Mouse (Mus musculus) thymus, postnatal 14 days (tissue): ENCODE measurements at regions not wholly inside any gene's neighbourhood (a gene's known extent, or its start where the extent isn't known, plus 50 kb on each side); places are given as distances from the start of the nearest gene placed in this dataset.
A peak's percentile ranks its signal among the peaks of the same experiment; 100 is the strongest.

ENCODE experiments used
- DNase-seq: peaks from one replicate; pipeline ENCODE4 v3.0.0; 2021

DNA sequence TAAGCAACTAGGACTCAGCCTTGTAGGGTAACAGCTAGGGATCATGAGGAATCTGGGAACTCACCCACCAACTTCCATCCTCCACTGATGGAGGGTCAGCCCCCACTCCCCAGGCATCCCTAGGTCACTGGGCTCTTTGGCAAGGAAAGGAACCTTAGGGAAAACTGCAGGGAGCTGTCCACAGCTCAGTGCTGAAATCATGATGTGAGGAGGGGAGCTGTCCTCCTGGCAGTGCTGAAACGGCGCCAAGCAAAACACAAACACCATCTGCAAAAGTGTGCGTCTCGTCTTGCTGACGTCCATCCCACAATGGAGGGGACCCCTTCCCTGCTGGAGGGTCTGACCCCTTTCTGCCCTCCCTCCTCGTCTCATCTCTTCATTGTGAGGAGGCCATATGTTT is 68.6 kb upstream of the Rph3a start:
- peak; percentile 35 for DNase-seq

DNA sequence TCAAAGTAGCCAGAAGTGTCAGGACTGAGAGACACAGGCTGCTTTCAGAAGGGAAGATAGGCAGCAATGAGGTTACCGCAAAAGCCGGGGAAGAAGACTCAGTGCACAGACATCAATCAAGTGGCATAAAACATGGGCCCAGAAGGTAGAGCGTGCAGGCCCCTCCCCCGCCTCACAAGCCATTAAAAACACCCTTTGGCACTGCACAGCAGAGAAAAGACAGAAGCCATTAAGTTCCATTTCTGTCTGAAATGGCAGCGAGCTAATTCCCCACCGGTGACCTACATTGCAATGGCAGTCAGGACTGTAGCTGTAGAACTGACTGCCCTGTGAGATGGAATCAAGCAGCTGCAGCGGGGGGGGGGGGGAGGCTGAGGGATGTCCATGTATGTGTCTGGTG is 66.8 kb upstream of the Rph3a start:
- DNase-seq, result no peak

DNA sequence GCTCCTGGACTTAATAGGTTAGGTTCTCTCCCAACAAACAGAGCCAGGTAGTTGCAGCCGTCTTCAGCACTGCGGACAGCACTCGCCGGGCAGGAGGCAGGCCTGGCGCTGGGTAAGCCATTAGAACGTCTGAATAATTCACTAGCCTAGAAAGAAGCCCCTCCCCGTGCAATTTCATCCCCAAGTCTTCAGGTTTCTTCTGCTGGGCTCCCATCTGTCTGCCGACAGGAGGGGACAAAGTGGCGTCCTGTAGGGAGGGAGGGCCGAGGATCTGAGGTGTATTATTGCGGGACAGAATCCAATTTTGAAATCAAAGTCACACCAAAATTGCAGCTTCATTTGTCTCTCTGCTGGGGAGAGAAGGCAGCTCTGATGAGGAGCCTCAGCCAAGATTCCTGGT is 58.9 kb upstream of the Rph3a start:
- no peak for DNase-seq

DNA sequence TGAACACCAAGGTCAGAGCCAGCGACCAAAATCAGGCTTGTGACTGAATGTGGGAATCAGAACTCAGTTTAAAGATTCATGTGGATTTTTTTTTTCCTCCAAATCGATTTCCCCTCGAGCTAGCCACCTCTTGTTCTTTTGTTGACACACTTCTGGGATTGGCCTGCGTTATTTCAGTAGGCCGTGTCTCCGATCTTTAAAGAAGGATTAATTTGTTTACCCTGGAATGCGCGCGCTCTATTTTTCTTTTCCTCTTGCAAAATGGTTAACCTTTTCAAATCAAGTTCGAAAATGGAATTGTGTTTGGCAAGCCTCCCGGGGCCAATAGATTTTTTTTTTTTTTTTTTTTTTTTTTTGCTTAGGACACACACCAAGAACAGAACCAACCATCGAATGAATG is 54.8 kb upstream of the Rph3a start:
- DNase-seq, result no peak

DNA sequence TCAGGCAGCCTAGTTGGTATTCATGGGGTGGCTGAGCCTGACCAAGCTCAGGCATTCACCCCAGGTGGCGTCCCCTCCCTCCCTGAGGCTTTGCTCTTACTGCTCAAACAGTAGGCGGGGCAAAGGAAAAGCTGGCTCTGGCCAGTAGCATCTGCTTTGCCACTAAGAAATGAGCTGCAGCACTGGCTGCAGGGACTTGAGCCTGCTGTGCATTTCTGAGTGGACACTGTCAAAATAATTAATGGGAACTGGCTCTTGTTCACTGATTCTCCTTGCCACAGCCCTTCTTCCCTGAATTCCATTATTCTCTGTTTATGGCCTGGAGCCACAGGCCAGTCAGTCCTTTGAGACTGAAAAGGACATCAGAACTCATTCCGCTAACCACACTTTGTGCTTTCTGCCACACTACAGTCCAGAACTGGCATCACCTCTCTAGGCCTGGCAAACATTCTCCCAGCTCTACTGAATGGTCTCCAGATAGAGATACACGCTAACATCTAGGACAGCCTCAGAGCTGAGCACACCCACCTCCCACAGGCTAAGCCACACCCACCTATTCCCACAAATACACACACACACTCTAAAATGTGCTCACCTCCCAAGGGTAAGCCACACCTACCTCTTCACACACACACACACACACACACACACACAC is 53.2 kb upstream of the Rph3a start:
- no peak for DNase-seq

DNA sequence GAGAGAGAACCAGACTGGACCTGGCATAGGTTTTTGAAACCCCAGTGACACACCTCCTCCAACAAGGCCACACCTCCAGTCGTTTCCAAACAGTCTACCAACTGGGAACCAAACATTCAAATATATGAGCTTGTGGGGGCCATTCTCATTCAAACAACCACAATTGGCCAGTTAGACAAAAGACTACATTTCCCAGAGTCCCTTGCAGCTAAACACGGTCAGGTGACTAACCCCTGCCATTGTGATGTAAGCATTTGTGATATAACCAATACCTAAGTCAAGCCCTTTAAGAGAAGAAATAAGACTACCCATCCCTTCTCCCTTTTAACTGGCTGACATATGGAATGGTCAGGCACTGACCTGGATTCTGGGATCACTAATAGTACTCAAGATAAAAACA is 51.8 kb upstream of the Rph3a start:
- DNase-seq, result no peak
